Mouse (Mus musculus) stomach, embryonic 14.5 days (tissue): Measurements from ENCODE around the gene Slc6a2. TPM values are rescaled to one million over a fixed set of nuclear protein-coding genes. Genes with fewer than 3 reads are reported as not detected.

ENCODE experiments used
- ATAC-seq: fragments of 200-750 bp; cut with Nextera tagmentation; 2 replicates; pipeline ENCODE4 v1.8.0; 2017; ENCODE audit warnings: low read depth, moderate TSS enrichment; ENCODE audit not compliant: insufficient number of reproducible peaks, insufficient read depth, low FRiP score
- H3K27ac ChIP-seq: fragments of 300-500 bp; sonication (generic); 2 replicates; pipeline ENCODE4 v1.5.1; 2014; ENCODE audit warnings: mild to moderate bottlenecking, low read length, moderate library complexity, mixed read lengths
- H3K27me3 ChIP-seq: fragments of 300-500 bp; sonication (generic); 2 replicates; pipeline ENCODE4 v1.6.1; 2014; ENCODE audit warnings: low read length, control low read depth, mixed read lengths; ENCODE audit not compliant: control insufficient read depth, insufficient read depth
- H3K36me3 ChIP-seq: fragments of 300-500 bp; sonication (generic); 2 replicates; pipeline ENCODE4 v1.6.1; 2014; ENCODE audit warnings: mild to moderate bottlenecking, control low read depth, low read length, moderate library complexity, mixed read lengths; ENCODE audit not compliant: control insufficient read depth, insufficient read depth
- H3K4me1 ChIP-seq: fragments of 300-500 bp; sonication (generic); 2 replicates; pipeline ENCODE4 v1.6.1; 2014; ENCODE audit warnings: low read length, control low read depth, mixed read lengths; ENCODE audit not compliant: control insufficient read depth, insufficient read depth
- H3K4me2 ChIP-seq: fragments of 300-500 bp; sonication (generic); replicated peaks from 2 replicates; pipeline ENCODE4 v1.6.1; 2014; ENCODE audit warnings: low read depth, low read length, control low read depth
- H3K4me3 ChIP-seq: fragments of 300-500 bp; sonication (generic); 2 replicates; pipeline ENCODE4 v1.5.1; 2014; ENCODE audit warnings: low read depth, low read length, control low read depth
- H3K9ac ChIP-seq: fragments of 300-500 bp; sonication (generic); replicated peaks from 2 replicates; pipeline ENCODE4 v1.6.1; 2014; ENCODE audit warnings: low read depth, mild to moderate bottlenecking, control low read depth, low read length, moderate library complexity, mixed read lengths
- H3K9me3 ChIP-seq: fragments of 300-500 bp; sonication (generic); 2 replicates; pipeline ENCODE4 v1.6.1; 2016; ENCODE audit warnings: low read depth, low read length, control low read depth; ENCODE audit not compliant: control insufficient read depth
- WGBS: fragments of 180-500 bp; shearing (Covaris S2); extraction: QIAGEN DNeasy Blood & Tissue Kit; methylation state at CpG from one replicate; pipeline ENCODE4 v1.1.7; 2014; 5-methylcytosine and 5-hydroxymethylcytosine counted together
- microRNA-seq: library from miRNA; unstranded; fragments of <30 nt; microRNA quantifications from one replicate; pipeline ENCODE4, GENCODE M21; 2016
- polyA plus RNA-seq: library from polyadenylated mRNA; unstranded; fragments of >200 nt; fragmentation: Nextera tagmentation; extraction: Ambion mirVana; gene quantifications from 2 replicates; pipeline ENCODE4 v1.2.1, GENCODE M21; 2014

The Slc6a2 gene
- polyA plus RNA-seq, 1 experiment from 2014 or later: 0.07 TPM

- H3K27ac ChIP-seq: no peak overlapping the region
- H3K4me2 ChIP-seq: no peak overlapping the region
- H3K27me3 ChIP-seq: no peaks in the 10 kb centered on the region
- no peaks in the 10 kb centered on the region for H3K36me3 ChIP-seq
- no peak overlapping the region for H3K9ac ChIP-seq
- ATAC-seq: no peak
- no peaks in the 10 kb centered on the region for H3K4me1 ChIP-seq
- no peak overlapping the region for H3K4me3 ChIP-seq
- WGBS: 85% methylated on average over 4 of the region's 4 CpGs
- no peaks in the 10 kb centered on the region for H3K9me3 ChIP-seq
Observed at GRCm38 (mm10) chr8:93040776-93041567, 81.1 kb downstream of the Slc6a2 start.

DNA sequence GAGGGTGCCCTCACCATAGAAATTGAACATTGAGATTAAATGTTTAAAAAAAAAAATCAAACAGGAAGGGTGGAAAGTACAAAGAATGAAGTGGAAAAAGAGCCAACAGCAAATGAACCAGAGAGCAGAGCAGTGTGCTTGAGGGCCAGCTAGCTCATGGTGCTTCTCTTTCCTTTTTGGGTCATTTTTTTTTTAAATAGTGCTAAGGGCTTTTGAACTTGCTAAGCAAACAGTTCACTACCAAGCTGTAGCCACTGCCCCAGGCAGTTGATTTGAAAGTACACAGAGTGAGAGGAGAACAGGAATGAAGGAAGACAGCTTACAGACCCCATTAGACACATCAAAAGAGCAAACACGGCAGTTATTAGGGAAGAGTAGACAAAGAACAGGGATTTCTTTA is 83.2 kb downstream of the Slc6a2 start:
- Histone ChIP-seq H3K27me3 (no peaks in the 10 kb centered on the region), H3K4me2 (no peak overlapping the region), H3K4me1 (no peaks in the 10 kb centered on the region), H3K36me3 (no peaks in the 10 kb centered on the region), H3K4me3 (no peak overlapping the region), H3K27ac (no peak overlapping the region), H3K9ac (no peak overlapping the region), H3K9me3 (no peaks in the 10 kb centered on the region)
- no peak for ATAC-seq
- WGBS: 15% methylated on average over 1 of the region's 1 CpGs

DNA sequence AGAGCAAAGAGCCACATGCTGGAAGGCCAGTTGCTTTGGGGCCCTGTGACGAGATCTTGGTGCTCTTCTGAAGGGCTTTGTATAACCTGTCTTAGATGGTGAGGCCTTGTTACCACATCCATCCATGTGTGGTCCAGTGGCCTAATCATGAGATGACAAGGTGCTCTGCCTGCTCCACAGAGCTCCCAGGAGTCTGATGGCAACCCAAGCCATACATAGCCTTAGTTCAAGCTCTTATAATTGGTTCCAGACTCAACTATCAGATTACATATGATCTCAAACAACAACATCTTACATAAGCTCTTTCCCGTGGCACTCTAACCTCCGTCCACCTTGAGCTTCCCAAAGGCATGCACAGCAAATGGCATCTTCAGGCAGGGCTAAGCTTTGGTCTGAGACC is 88.2 kb downstream of the Slc6a2 start, which contains the start of gene Ces1a:
Gene Ces1a (minus strand): TSS at position 101 of the 400 bp plus-strand sequence.
- Histone ChIP-seq H3K27ac (no peak within 1 kb of the TSS), H3K4me1 (no peaks in the 10 kb centered on the region), H3K36me3 (no peaks in the 10 kb centered on the region), H3K4me3 (no peak within 1 kb of the TSS), H3K9me3 (no peaks in the 10 kb centered on the region), H3K9ac (no peak within 1 kb of the TSS), H3K4me2 (no peak within 1 kb of the TSS), H3K27me3 (no peaks in the 10 kb centered on the region)
- 84% methylated on average over 3 of the region's 3 CpGs for WGBS
- no peak for ATAC-seq

DNA sequence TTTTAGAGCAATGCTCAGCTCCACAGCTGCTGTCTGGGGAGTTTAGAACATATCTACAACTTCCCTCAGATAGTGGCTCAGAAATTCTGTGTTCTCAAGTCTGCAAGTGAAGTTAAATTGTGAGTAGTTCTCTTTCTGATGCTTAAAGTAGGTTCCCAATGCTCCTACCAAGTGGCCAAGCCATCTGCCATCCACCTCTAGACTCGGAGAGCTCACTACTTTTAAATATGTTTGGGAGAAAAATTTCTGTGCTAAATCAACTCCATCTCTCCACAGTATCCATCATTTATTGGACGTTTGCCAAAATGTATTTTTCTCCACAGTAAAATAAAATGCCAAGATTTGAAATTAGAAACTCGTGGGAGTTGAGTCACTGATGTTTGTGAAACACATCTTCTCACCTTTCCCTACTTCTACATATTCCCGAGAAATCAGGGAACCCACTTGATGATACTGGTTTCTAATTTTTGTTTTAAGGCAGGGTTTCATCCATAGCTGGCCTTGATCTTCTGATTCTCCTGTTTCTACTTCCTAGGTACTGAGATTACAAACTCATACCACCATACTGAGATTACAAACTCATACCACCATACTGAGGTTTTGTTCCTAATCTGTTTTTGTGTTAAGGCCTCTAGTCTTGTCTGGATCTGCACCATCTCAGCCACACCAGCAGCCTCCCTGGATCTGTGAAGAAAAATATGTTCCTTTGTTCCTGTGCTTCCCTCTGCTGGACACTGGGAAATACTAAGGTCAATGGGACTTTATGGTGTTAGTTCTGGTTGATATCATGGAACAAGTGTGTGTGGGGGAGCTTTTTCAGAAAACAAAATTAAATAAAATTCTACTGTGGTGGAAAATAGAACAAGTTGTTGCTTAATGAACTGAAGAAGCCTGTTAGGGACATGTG is 88.9 kb downstream of the Slc6a2 start:
- Histone ChIP-seq H3K9ac (no peak overlapping the region), H3K9me3 (no peaks in the 10 kb centered on the region), H3K4me1 (no peaks in the 10 kb centered on the region), H3K4me2 (no peak overlapping the region), H3K36me3 (no peaks in the 10 kb centered on the region), H3K27ac (no peak overlapping the region), H3K4me3 (no peak overlapping the region), H3K27me3 (no peaks in the 10 kb centered on the region)
- WGBS: 48% methylated on average over 4 of the region's 4 CpGs
- no peak for ATAC-seq

Small RNA genes lying within 50 kb of the gene (microRNA-seq; reads per million reads assigned to microRNA genes)
- not detected for gene Gm22151

Other genes starting within 250 kb of the Slc6a2 start
- gene Mmp2, start 132.8 kb upstream of the Slc6a2 start, polyA plus RNA-seq: 198 and 214 TPM in 2 replicates
- 12.6 and 15.8 TPM in 2 replicates for gene Lpcat2, start 104.7 kb upstream of the Slc6a2 start, polyA plus RNA-seq
- 1.4 and 3.8 TPM in 2 replicates for gene Capns2, start 58.7 kb upstream of the Slc6a2 start, polyA plus RNA-seq
- not detected in 2 replicates for gene Ces1a, start 88.1 kb downstream of the Slc6a2 start, polyA plus RNA-seq
- 0.34 TPM in 1 of 2 replicates, not detected in the other for gene Ces1b, start 119.9 kb downstream of the Slc6a2 start, polyA plus RNA-seq
- 0.51 and 0.90 TPM in 2 replicates for gene Ces1c, start 171.2 kb downstream of the Slc6a2 start, polyA plus RNA-seq
- 1.3 and 1.6 TPM in 2 replicates for gene Ces1d, start 237.8 kb downstream of the Slc6a2 start, polyA plus RNA-seq